Mouse (Mus musculus) cerebral cortex, adult 2 months (tissue): ENCODE results near the gene Adat3.

ENCODE experiments used
- WGBS: fragments of 180-500 bp; shearing (Covaris S2); methylation state at CpG from one replicate; pipeline ENCODE4 v1.1.7; 2018; 5-methylcytosine and 5-hydroxymethylcytosine counted together

The Adat3 gene

GRCm38 (mm10) chr10:80653156-80653720, 50.6 kb downstream of the Adat3 start:
- 84% methylated on average over 6 of the region's 6 CpGs for WGBS

- 61% methylated on average over 6 of the region's 6 CpGs for WGBS
Measured at GRCm38 (mm10) chr10:80654866-80655265, 52.2 kb downstream of the Adat3 start.

- WGBS = 3% methylated on average over 12 of the region's 12 CpGs
Measured at GRCm38 (mm10) chr10:80655406-80656129, 52.9 kb downstream of the Adat3 start.

- WGBS = under 1% methylated on average over 72 of the region's 72 CpGs
Measured at GRCm38 (mm10) chr10:80656130-80656862, 53.6 kb downstream of the Adat3 start.

- 32% methylated on average over 15 of the region's 15 CpGs for WGBS
Measured at GRCm38 (mm10) chr10:80656863-80657623, 54.4 kb downstream of the Adat3 start, which contains the start of gene Btbd2. TSS of gene Btbd2 (minus strand) at chr10:80657071.
